Mouse (Mus musculus): ENCODE measurements around the gene Arl15.
A peak's percentile ranks its signal among the peaks of the same experiment; 100 is the strongest.

Arl15 gene

DNA sequence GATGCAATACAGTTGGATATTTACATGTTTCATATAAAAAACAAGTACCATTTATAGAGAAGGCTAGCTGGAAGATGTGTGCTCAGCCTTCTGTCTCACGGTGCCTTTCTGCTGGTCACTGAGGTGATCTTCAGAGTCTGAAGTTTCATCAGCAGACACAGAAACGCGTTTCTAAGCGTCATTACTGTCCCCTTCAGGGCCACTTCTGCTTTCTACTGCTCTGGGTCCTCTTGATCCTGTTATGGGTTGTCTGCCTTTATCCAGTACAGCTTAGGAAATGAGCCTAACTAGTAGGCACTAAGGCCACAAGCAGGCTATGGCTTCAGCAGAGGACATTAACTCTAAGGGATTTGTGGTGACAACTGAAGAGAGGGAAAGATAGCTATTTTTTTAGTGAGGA lies 5.9 kb downstream of the Arl15 start:
- DNase-seq (ENCODE audit: low spot score in 2 of 2), result no peak

DNA sequence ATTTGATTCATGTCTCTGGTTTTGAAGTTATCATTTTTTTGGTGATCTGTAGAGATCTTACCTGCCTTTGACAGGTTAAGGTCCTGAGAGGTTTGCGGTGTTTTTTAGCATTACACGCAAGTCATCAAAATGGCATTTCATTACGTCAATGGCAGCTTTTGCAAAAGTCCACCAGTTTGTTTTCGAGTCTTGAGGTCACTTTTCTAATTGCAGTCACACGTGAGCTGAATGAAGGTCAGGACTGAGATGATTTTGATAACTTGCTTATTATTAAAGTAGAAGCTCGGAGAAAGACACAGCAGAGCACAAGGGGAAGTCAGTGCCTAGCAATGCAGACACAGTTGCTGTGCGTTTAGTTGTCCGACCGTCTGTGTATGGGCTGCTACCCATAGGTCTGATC lies 8.3 kb downstream of the Arl15 start:
- DNase-seq (ENCODE audit: low spot score in 2 of 2), result no peak

DNA sequence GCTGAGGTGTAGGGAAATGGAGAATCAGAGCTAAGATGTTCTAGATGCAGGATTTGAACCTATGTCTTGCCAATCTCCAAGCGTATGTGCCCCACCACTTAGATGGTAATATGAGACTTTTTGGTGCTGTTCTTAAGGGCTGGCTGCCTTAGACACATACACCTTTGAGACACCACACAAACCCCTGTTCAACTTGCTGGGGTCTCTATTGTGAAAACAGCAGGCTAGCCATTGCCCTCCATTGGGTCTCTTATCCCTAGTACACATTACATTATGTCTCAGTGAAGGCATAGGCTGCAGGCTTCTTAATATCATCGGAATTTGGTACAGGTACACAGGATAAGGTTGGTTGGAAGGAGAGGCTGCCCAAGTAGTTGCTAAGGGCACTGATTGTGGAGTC lies 16.8 kb downstream of the Arl15 start:
- no peak for DNase-seq (ENCODE audit: low spot score in 2 of 2)

DNA sequence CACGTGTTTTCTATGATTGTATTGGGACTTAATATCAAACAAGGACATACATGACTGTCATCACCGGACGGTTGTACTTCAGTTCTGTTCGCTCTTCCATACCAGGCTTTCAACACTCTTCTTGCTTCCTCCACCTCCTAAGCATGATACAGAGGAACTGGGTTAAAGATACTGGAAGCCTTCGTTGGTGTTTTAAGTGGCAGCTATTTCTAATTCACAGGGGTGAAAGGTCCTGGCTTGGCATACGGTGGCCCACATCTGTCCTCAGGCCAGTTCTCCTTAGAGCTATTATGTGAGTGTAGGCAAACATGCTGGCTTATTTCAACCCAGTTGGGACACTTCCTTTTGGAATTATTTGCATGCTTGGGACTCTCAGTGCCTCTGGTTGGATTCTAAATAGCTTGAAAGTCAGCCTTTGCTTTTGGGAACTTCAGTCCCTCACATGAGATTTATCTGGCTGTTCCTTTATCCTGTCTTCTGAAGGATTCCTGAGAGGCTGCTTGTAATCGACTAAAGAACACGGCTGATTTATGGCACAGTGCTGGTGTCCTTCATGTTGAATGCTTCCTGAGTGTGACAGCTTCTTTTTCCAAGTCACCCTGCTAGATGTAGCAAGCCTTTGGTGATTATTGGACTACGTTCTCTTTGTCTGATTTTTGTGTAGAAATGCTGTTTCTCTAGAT lies 17.7 kb downstream of the Arl15 start:
- no peak for DNase-seq (ENCODE audit: low spot score in 2 of 2)

DNA sequence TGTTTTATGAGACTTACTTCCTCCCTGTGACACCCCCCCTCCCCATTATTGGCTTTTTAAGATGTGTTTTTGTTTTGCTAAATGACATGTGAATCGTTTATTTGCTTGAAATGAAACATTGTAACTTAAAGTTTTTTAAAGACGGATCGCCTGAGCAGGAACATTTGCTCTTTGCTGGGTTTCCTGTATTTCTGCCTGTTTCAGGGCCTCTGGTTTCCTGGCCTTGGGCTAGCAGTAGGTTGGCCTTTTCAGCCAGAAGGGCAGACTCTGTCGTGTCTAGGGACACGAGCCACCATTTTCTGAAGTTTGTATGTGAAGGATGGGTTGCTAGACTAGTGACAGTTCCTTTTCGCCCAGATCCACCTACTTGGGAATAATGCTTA lies 18.3 kb downstream of the Arl15 start:
- no peak for DNase-seq (ENCODE audit: low spot score in 2 of 2)

DNA sequence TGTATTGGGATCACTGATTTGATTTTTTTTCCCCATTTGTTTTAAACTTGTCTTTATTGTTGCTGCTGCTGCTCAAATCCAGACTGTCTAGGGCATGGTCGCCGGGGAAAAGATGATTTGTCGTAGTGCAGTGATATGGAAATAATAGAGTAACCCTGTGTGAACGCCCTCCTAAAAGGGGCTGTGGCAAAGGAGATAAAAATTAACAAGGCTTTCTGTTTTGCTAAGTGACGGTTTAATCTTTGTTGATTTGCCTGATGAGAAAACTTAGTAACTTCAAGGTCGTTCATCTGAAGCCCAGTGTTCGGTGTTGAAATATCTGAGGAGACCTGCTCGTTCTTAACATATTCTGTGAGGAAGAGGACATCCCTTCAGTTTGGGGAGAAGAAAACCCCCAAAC lies 19.8 kb downstream of the Arl15 start:
- DNase-seq (ENCODE audit: low spot score in 2 of 2), result no peak

DNA sequence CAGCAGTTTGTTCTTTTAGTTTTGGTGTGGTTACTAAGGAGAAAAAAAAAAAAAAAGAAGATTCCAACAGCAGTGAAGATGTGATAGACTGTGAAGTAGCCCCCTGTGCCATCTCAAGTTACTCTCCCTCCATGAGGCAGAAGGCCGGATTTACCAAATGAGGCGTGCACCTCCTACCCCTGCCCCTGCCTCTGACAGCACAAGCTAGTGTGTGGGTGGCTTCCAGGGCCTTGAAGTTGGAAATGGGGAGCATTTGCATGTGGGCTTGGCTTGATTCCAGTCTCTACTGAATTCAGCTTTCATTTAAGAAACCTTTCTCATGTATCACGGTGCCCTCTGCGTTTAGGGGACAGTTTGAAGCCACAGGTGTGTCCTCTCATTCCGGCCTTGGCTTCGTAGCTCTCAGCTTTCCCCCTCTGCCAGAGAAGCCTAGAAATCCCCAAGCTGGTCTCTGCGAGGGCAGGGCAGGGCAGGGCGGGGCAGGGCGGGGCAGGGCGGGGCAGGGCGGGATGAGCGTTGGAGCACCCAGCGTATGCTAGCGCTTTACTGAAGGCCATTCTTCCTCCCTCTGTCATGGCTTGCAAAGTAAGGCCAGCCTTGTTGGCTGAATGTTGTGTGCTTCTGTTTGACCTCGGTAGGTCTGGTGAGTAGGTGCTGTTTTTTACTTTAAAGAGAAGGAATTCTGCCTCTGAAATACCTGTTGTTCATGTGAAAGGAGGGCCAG lies 21.6 kb downstream of the Arl15 start:
- peak in 1 of 2 experiments; percentile 33 for DNase-seq (ENCODE audit: low spot score in 2 of 2)

DNA sequence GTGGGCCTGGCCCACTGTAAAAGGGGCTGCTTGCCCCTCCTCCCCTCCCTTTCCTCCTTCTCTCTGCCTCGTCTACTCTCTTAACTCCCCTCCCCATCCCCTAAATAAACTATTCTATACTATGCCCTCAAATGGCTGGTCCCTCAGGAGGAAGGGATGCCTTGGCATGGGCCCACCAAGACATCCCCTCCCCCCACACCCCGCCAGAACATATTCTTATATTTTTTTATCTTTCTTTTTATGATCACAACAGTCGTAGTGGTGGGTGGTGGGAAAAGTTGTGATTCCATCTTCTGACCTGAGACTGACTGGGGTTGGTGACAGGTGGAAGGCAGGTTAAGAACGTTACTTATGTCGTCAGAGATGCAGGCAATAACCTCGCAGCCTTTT lies 22.1 kb downstream of the Arl15 start:
- DNase-seq (ENCODE audit: low spot score in 2 of 2), result no peak

DNA sequence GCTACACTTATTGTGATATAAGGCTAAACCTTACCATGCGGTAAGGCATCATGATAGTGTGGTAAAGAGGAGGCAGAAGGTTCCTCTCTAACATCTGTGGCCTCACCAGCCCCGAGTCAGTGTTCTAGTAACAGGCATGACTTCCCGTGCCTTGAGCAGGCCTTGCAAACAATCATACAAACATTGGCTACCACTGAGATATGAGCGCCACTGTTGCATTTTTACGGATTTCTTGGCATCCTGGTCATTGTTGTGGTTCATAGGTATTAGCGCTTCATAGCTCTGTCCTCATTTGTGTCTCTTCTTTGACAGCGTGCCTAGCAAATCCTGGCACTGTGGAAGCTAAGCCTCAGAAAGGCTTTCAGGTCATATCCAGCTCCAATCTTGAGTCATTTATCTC lies 24.7 kb downstream of the Arl15 start:
- no peak for DNase-seq (ENCODE audit: low spot score in 2 of 2)

DNA sequence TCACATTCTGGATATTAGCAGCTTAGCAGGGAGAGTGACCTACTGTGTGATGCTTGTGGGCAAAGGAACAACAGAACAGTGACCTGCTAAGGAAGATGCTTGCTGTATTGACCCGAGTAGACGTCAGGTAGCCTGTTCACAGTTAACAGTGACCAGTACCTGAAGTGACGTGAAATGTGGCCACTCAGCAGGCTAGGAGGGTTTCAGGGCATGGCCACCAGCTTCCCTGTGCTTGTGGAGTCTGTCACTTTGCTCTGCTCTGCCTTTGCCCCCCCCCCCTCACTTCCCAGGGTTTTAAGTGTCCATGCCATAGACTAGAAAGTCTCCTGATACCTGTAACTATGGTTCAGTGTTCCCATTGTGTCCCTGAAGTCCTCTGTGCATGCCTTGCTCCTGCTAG lies 25.9 kb downstream of the Arl15 start:
- DNase-seq (ENCODE audit: low spot score in 2 of 2), result no peak

DNA sequence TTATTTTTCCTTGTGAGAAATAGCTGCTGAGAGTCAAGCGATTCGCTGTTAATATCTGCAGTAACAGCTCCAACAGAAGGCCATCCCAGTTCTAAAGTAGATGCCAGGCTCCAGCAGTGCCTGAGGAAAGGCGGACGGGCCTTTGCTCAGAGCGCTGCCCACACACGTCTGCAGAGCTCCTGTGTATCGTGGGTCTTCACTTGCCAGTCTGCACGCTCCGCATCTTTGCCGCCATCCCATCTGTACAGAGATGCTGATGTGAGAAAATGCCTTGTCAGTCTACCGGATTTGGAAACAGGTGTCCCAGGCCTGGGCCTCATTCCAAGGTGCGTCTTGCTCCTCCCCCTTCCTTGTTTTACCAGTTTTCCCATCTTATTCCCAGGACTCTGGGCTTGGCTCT lies 27.6 kb downstream of the Arl15 start:
- peak in 1 of 2 experiments; percentile 29 for DNase-seq (ENCODE audit: low spot score in 2 of 2)

DNA sequence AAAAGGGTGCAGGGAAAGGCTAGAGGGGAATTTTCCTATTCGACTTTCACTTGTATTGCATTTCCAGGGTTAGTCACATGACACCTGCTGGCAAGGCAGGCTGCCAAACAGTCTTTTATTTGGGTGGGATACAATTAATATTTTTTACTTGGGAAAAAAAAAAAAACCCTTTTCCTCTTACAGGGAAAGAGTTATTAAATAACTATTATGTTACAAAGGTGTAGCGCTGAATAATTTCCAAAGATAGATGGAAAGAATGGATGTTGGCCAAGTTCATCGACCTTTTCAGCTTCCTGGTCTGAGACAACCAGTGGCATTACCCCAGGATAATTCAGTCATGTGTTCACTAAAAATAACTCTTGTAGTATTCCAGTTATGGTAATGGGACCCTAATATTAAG lies 29.7 kb downstream of the Arl15 start:
- no peak for DNase-seq (ENCODE audit: low spot score in 2 of 2)

DNA sequence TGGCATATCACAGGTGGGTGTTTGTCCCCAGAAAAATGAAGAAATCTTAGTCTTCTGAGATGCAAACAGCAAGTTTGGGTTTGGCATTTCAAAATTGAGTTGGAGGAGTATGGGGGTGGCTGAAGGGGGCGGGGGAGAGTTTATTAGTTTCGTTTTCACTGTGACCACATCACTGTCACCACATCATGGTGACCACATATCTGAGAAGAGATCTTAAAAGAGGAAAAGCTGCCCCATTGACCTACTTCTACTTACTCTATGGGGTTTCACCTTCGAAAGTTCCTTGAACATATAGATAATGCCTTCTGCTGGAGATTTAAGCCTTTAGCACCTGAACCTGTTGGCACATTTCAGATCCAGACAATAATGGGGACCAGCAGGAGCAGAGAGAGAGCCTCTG lies 34.3 kb downstream of the Arl15 start:
- no peak for DNase-seq (ENCODE audit: low spot score in 2 of 2)

DNA sequence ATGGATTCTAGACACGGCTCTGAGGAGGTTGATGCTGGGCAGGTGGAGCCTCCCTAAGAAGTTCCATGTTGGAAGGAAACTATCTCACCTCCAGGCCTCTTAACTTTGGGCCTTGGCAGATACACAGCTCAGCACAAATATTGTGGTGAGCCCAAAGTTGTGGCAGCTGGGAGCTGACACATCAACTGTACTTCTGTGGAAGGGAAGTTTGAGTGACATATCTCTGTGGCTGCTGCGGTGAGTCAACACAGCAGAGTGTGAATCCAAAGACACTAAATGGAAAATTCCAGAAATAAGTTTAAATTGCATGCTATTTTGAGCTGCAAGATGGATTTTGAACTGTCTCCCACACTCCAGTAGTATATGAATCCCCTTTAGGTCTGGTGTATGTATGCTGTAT lies 34.8 kb downstream of the Arl15 start:
- no peak for DNase-seq (ENCODE audit: low spot score in 2 of 2)

DNA sequence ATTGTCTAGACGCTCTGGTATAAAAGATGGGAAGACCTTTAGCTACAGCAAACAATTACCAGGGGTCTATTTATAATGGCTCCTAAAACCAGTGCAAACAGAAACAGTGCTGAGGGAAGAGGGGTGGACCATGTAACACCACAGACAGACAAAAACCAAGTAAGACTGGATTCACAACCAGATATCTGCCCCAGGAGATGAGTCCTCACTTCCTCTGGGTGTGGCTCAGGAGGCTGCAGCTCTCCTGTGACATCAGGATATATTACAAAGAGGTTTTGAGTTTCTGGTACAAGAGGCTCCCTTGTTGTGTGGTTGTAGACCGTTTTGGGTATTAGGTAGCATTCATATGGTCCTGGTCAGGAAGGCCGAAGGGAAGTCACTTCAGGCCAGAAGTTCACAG lies 36.5 kb downstream of the Arl15 start:
- no peak for DNase-seq (ENCODE audit: low spot score in 2 of 2)

DNA sequence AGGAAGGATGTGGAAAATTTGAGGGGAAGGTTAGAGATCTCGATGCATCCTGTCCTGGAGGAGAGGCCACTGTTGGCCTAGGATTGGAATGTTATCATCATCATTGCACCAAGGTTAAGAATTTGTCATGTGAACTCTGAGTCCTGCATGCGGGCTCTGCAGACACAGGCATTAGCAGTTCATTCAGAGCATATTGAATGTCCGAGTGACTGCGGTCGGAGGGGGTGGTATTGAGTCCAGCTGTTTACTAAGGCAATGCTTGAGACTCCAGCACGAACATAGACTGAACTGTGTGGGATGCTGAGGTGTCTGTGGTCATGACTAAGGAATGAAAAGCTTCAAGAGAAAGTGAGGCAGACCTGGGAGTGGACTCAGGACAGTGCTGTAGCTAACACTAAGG lies 38.6 kb downstream of the Arl15 start:
- DNase-seq (ENCODE audit: low spot score in 2 of 2), result no peak

DNA sequence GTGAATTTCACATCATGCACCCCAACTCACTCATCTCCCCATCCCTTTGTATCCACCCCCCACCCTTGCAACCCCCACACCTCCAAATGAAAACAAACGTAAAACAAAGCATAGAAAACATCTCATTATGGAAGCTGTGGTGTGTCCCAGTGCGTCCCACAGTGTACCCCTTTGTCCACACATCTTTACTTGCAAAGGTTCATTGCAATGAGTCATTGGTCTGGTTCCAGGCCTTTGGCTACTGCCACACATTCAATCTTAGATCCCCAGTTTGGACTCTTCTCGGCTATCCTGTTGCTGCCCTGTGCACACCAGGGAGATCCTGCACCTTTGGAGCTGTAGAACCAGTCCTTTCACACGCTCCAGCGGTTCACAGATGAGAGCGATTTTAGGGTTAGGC lies 41.6 kb downstream of the Arl15 start:
- DNase-seq (ENCODE audit: low spot score in 2 of 2), result no peak

DNA sequence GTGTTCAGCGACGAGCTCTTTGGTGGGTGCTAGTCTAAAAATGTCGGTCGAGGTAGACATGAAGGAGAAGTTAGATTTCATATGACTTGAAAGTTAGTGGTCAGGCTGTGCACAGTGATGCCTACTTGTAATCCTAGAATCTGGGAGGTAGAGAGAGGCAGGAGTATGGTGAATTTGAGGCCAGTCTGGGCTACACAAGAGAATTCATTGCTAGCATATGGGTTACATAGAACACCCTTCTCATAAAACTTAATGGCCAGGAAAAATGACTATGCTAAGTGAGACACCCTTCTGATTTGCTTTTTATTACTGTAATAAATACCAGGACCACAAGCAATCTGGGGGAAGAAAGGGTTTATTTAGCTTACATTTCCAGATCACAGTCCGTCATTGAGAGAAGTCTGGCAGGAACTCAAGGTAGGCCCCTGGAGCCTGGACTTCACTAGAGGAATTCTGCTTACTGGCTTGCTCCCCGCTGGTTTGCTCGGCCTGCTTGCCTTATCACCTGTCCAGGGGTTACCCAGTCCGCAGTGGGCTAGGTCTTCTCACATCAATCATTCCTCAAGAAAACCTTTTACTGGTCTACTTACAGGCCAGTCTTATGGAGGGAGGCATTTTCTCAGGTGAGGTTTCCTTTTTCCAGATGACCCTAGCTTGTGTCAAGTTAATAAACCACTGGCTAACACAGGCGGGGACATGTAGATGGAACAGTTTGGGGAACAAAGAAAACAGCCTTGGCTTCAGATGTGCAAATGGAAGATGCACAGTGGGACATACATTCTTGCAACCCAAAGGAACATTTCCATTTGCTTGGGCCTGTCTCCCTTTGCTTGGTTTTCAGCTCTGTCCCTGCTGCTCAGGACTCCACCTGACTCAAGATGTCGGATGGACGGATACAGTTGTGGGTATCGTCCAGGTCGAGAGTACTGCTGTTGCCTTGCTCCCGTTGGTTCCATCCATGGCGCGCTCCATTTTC lies 44.6 kb downstream of the Arl15 start:
- no peak for DNase-seq (ENCODE audit: low spot score in 2 of 2)

DNA sequence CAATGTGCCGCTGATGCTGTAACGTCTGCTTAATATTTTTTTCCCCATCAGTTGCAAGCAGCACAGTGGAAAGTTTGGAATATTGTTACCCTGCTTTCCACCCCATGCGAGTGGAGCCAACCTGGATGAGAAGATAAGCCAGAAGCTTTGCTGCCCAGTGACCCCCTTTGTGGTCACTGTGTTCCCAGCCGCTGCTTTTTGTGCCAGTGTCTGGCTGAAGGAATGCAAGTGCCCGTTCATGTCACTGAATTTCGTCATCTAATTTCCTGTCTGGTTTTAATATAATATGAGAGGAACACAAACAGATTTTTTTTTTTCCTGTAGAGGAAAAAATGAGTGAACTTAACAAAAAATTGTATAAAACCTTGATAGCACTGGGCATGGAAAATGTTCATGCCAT lies 46.1 kb downstream of the Arl15 start:
- DNase-seq (ENCODE audit: low spot score in 2 of 2), result no peak

DNA sequence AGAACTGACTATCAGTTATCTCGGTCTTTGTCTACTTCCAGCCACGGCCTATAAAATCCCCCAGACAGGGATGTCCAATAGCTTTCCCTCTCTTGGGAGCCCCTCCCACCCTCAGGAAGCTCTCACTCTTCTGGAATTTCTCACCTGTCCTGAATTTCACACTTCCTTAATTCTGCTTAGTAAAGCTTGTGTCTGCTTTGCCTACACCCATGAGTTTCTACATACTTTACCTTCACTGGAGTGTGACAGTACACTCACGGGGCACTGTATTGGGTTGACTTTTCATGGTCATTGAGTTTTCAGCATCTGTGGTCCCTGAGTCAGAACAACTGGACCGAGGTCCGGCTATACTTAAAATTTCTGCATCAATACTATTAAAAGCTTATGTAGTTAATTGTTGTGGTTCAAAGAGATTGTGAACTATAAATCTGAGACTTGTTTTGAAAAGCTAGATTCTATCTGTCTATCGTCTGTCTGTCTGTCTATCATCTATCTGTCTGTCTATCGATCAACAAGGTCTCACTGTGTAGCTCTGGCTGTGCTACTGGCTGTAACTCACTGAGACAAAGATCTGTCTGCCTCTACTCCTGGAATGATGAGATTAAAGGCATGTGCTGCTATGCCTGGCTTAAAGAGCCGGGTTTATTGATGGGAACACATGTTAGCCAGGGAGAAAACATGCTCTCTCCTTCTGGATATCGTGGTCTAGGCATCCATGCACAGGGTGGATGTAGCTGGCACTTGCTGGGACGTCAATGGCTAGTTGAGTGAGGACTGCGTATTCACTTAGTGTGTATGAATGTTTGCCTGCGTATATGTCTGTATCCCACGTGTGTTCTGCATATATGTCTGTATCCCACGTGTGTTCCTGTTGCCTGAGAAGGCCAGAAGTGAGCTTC lies 48.4 kb downstream of the Arl15 start:
- no peak for DNase-seq (ENCODE audit: low spot score in 2 of 2)

DNA sequence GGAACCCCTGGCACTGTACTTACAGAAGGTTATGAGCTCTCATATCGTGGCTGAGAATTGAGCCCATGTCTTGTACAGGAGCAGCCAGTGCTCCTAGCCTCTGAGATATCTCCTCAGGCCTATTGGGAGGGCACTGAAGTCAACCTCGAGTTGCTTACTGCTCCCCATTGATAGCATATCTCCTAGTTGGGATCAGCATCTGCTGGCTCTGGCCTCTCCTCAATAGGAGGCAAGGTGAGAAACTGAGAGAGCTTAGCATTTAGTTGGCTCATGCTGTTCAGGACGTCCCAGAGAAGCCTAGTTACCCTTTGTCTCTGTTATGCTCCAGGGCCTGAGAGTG lies 49.0 kb downstream of the Arl15 start:
- DNase-seq (ENCODE audit: low spot score in 2 of 2), result no peak

DNA sequence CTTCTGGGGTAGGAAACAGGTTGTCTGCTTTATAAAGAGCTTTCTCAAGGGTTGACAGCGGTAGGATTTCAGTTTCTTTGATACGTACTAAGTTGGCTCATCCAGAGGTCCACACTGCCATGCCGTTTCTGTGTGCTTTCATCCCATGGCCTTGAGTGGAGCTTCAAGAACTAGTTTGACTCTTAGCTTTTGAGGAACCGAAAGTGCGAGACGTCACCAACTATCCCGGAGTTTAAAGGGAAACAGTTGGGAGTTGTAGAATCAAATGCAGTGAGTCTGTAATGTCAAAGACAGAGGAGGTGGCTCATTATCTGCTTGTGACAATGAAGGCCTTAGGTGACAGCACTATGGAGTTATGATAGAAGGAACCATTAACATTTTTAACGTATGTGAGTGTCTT lies 49.6 kb downstream of the Arl15 start:
- DNase-seq (ENCODE audit: low spot score in 2 of 2), result no peak

All from frontal cortex, postnatal 10 days (tissue).